Mouse (Mus musculus) liver, postnatal 0 days (tissue): ENCODE results near the gene Tmem106a.

Experiments used
- CTCF ChIP-seq: sonication (generic); IDR thresholded peaks from 2 replicates; pipeline ENCODE4 v1.5.1; 2016; ENCODE audit warnings: antibody characterized with exemption, low read depth
- EP300 ChIP-seq: IDR thresholded peaks from 2 replicates; pipeline ENCODE4 v1.6.1; 2016; ENCODE audit warnings: antibody characterized with exemption, low read depth, mild to moderate bottlenecking

DNA sequence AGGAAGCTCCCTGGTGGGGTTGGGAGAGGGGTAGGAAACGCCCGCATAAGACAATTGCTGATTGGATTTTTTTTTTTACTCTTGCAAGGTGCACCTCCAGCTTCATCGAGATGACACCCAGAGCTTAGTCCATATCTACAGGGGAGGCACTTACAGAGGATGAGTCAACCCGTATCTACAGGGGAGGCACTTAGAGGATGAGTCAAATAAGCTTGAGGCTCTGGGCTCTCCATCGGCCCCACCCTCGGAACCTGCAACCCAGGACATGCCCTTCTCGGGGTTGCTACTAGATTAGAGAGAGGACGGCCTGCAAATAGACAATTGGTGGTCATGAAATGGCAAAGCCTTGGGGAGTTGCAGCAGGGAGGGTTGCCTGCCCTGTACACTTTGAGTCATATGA, 34.1 kb downstream of the Tmem106a start:
- TF ChIP-seq CTCF (no peak), EP300 (no peak)
